Mouse (Mus musculus): ENCODE measurements around the gene Ssu72. TPM values are rescaled to one million over a fixed set of nuclear protein-coding genes. Genes with fewer than 3 reads are reported as not detected.
"Not testable (repeated sequence)": the region's sequence is repeated elsewhere in the genome, so short reads cannot be mapped to it uniquely, and the experiment has no call there.

Gene Ssu72
- polyA plus RNA-seq, 1 experiment from 2014 or later = 155 TPM

DNA sequence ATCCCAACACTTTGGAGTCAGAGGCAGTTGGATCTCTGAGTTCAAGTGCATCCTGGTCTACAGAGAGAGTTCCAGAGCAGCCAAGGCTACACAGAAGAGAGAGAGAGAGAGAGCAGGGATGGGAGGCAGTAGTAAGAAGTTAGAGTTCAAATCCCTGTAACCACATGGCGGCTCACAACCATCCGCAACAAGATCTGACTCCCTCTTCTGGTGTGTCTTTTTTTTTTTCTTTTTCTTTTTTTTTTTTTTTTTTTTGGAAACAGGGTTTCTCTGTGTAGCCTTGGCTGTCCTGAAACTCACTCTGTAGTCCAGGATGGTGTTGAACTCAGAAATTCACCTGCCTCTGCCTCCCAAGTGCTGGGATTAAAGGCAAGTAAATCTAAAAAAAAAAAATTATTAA is 32.5 kb upstream of the Ssu72 start:
- H3K4me1 ChIP-seq (ENCODE audit: control insufficient read depth, insufficient read depth, low read length) = peaks cover 6% of the 10 kb centered on the region; the same call in 1 of the 2 replicates
- H3K4me2 ChIP-seq = no peak overlapping the region
- no peaks in the 10 kb centered on the region for H3K36me3 ChIP-seq (ENCODE audit: control insufficient read depth, insufficient read depth, low read length)
- no peaks in the 10 kb centered on the region for H3K27me3 ChIP-seq (ENCODE audit: control insufficient read depth, insufficient read depth, low read length)
- no peak overlapping the region for H3K27ac ChIP-seq (ENCODE audit: low read depth, low read length)
- WGBS = 73% methylated on average over 2 of the region's 2 CpGs
- DNase-seq (ENCODE audit: low spot score, missing footprints) (no peak), ATAC-seq (ENCODE audit: low FRiP score) (no peak)
- no peak overlapping the region for H3K9ac ChIP-seq (ENCODE audit: low read length)
- no peak overlapping the region for H3K4me3 ChIP-seq (ENCODE audit: low read depth, low read length)
- no peaks in the 10 kb centered on the region for H3K9me3 ChIP-seq (ENCODE audit: control insufficient read depth, low read length)

DNA sequence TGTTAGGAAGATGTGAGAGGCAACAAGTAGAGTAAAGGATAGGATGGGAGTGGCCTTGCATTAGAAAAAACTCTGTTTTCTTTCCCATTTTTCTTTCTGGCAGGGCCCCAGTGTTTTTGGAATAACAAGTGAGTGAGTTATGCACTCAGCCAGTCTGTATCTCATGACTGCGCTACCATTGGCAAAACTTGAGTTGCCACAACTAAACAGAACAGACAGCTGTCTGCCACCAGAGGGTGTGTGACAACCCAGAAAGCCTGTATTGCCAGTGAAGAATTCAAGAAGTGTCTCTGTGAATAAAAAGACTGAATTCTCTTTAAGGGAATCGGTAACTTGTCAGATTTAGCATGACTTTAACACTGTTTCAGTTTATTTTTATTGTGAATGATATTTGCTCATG is 28.6 kb upstream of the Ssu72 start:
- no peak overlapping the region for H3K9ac ChIP-seq (ENCODE audit: low read length)
- no peaks in the 10 kb centered on the region for H3K36me3 ChIP-seq (ENCODE audit: control insufficient read depth, insufficient read depth, low read length)
- H3K4me3 ChIP-seq (ENCODE audit: low read depth, low read length) = no peak overlapping the region
- no peaks in the 10 kb centered on the region for H3K4me1 ChIP-seq (ENCODE audit: control insufficient read depth, insufficient read depth, low read length)
- no peaks in the 10 kb centered on the region for H3K27me3 ChIP-seq (ENCODE audit: control insufficient read depth, insufficient read depth, low read length)
- no peak overlapping the region for H3K4me2 ChIP-seq
- H3K27ac ChIP-seq (ENCODE audit: low read depth, low read length) = no peak overlapping the region
- DNase-seq (ENCODE audit: low spot score, missing footprints) = no peak
- no peaks in the 10 kb centered on the region for H3K9me3 ChIP-seq (ENCODE audit: control insufficient read depth, low read length)
- ATAC-seq (ENCODE audit: low FRiP score) = no peak
- 87% methylated on average over 2 of the region's 2 CpGs for WGBS

DNA sequence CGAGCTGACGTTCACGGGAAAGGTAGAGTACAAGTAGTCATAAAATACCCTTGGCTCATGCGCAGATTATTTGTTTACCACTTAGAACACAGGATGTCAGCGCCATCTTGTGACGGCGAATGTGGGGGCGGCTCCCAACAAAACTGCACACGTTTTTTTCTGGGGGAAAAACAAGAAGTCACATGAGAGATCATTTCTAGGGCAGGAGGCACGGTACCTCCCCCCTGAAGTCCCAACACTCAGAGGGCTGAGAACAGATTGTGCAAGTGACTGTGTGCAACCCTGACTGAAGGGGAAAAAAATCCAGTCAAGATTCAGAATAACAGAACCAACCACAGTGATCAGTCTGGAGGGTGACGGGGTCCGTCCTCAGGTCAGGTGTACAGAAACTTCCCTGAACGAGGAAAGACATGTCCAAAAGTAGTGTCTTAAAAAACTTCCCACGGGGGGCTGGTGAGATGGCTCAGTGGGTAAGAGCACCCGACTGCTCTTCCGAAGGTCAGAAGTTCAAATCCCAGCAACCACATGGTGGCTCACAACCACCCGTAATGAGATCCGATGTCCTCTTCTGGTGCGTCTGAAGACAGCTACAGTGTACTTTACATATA is 20.8 kb upstream of the Ssu72 start:
- H3K4me1 ChIP-seq (ENCODE audit: control insufficient read depth, insufficient read depth, low read length); H3K36me3 ChIP-seq (ENCODE audit: control insufficient read depth, insufficient read depth, low read length); H3K4me3 ChIP-seq (ENCODE audit: low read depth, low read length); H3K9ac ChIP-seq (ENCODE audit: low read length); DNase-seq (ENCODE audit: low spot score, missing footprints); H3K27me3 ChIP-seq (ENCODE audit: control insufficient read depth, insufficient read depth, low read length); H3K9me3 ChIP-seq (ENCODE audit: control insufficient read depth, low read length); H3K27ac ChIP-seq (ENCODE audit: low read depth, low read length); ATAC-seq (ENCODE audit: low FRiP score); H3K4me2 ChIP-seq: not testable (repeated sequence)
- 92% methylated on average over 16 of the region's 19 CpGs for WGBS

DNA sequence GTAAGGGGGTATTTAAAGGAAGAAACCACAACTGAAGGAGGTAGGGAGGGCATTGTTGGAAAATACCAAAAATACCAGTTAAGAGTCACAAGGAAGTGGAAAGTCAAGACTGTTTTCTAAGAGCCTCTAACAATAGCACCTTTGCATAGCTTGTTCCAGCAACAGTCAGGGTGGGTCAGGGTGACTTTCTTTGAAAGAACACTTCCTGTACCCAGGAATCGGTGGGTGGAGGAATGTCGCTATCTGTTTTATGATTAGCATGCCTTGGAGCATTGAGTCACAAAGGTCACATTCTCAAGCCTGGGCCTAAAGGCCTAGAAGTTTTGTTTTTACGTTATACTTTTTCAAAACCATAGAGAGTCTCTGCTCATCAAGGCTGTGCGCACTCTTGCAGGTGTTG is 16.8 kb upstream of the Ssu72 start:
- not testable (repeated sequence) for H3K9ac ChIP-seq (ENCODE audit: low read length); H3K4me3 ChIP-seq (ENCODE audit: low read depth, low read length); H3K4me2 ChIP-seq; ATAC-seq (ENCODE audit: low FRiP score); H3K36me3 ChIP-seq (ENCODE audit: control insufficient read depth, insufficient read depth, low read length); H3K27me3 ChIP-seq (ENCODE audit: control insufficient read depth, insufficient read depth, low read length); H3K4me1 ChIP-seq (ENCODE audit: control insufficient read depth, insufficient read depth, low read length); DNase-seq (ENCODE audit: low spot score, missing footprints); H3K27ac ChIP-seq (ENCODE audit: low read depth, low read length); H3K9me3 ChIP-seq (ENCODE audit: control insufficient read depth, low read length)
- WGBS = 97% methylated on average over 4 of the region's 4 CpGs

DNA sequence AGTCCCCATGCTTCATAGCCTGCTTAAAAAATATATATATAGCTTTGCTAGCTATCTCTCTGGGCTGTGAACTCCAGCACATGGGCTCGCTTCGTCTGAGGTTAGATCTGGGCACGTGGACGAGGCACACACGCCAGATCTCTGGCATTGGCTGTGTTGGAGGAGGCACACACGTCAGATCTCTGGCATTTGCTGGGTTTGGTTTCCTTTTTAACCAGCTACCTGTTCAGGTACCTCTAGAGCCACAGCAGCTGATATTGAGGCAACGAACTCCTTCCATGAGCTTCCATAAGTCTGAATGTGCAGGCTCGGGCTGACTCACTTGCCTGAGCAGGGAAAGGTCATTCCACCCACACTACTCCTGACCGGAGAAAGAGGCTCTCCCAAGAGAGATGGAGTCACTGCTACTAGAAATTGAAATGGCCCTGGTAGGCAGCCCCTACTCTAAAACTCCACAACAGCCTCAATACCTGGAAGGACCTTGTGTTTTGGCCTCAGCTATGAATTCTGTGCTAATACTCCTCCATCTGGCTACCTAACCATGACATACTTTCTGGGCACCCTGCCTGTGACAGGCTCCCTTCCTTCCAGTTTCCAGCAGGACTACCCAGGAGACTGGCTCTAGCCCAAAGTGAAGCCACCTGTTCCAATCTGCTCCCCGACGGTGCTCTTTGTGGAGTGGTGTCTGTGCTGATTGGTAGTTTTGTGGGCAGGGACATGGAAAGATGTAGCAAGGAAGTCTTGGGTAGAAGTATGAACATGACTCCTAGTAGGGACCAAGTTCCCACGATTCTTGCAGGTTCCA is 13.8 kb upstream of the Ssu72 start:
- ATAC-seq (ENCODE audit: low FRiP score) (no peak), DNase-seq (ENCODE audit: low spot score, missing footprints) (no peak)
- 84% methylated on average over 12 of the region's 12 CpGs for WGBS

DNA sequence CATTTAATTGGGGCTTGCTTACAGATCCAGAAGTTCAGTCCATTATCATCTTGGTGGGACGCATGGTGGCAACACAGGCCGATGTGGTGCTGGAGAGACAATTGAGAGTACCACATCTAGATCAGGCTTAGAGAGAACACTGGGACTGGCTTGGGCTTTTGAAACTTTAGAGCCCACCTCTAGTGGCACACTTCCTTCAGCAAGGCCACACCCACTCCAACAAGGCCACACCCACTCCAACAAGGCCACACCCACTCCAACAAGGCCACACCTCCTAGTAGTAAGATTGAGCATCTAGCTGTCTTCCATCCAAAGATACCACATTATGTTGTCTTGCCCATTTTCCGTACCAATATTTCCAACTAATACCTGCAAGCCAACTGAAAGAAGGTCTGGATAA is 12.2 kb upstream of the Ssu72 start:
- Histone ChIP-seq H3K4me1 (ENCODE audit: control insufficient read depth, insufficient read depth, low read length) (0 out of 2 replicates have a peak, but pooled peaks cover 4% of the 10 kb centered on the region), H3K9me3 (ENCODE audit: control insufficient read depth, low read length) (no peaks in the 10 kb centered on the region), H3K4me2 (no peak overlapping the region), H3K27me3 (ENCODE audit: control insufficient read depth, insufficient read depth, low read length) (peaks cover 15% of the 10 kb centered on the region), H3K36me3 (ENCODE audit: control insufficient read depth, insufficient read depth, low read length) (no peaks in the 10 kb centered on the region), H3K27ac (ENCODE audit: low read depth, low read length) (no peak overlapping the region), H3K4me3 (ENCODE audit: low read depth, low read length) (no peak overlapping the region), H3K9ac (ENCODE audit: low read length) (no peak overlapping the region)
- no peak for ATAC-seq (ENCODE audit: low FRiP score)
- 95% methylated on average over 3 of the region's 3 CpGs for WGBS
- no peak for DNase-seq (ENCODE audit: low spot score, missing footprints)

More for the DNA sequence above, 13.8 kb upstream of the Ssu72 start:
- no peaks in the 10 kb centered on the region for H3K9me3 ChIP-seq (ENCODE audit: control insufficient read depth, low read length)
- H3K4me3 ChIP-seq (ENCODE audit: low read depth, low read length) = no peak overlapping the region
- no peak overlapping the region for H3K9ac ChIP-seq (ENCODE audit: low read length)
- H3K4me1 ChIP-seq (ENCODE audit: control insufficient read depth, insufficient read depth, low read length) = 0 out of 2 replicates have a peak, but pooled peaks cover 4% of the 10 kb centered on the region
- no peaks in the 10 kb centered on the region for H3K36me3 ChIP-seq (ENCODE audit: control insufficient read depth, insufficient read depth, low read length)
- peaks cover 14% of the 10 kb centered on the region for H3K27me3 ChIP-seq (ENCODE audit: control insufficient read depth, insufficient read depth, low read length)
- no peak overlapping the region for H3K4me2 ChIP-seq
- H3K27ac ChIP-seq (ENCODE audit: low read depth, low read length) = no peak overlapping the region

DNA sequence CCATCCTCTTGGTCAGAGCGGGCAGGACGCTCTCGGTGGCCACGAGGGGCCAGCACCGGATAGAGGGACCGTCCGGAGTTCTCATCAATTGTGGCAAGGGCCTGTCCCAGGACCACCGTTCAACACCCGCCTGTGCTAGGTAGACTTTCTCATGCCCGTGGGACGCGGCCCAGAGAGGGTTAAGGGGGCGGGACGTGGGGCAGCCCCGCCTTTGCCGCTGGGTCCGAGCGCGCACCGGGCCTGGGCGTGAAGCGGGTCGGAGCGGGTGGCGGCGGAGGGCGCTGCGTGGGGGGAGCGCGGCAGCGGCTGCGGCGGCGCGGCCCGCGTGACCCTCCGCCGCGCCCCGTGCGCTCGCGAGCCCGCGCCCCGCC is 10.5 kb upstream of the Ssu72 start, which contains the start of gene Fndc10:
Fndc10 (plus strand) TSS at position 232 of the 371 bp plus-strand sequence.
- H3K36me3 ChIP-seq (ENCODE audit: control insufficient read depth, insufficient read depth, low read length) = no peaks in the 10 kb centered on the region
- no peak within 1 kb of the TSS for H3K27ac ChIP-seq (ENCODE audit: low read depth, low read length)
- peak within 1 kb of the TSS; percentile 74 for H3K9ac ChIP-seq (ENCODE audit: low read length)
- H3K4me2 ChIP-seq = peak within 1 kb of the TSS; percentile 90
- H3K4me3 ChIP-seq (ENCODE audit: low read depth, low read length) = peak within 1 kb of the TSS; percentile 70
- ATAC-seq (ENCODE audit: low FRiP score) = peak; percentile 78
- H3K9me3 ChIP-seq (ENCODE audit: control insufficient read depth, low read length) = no peaks in the 10 kb centered on the region
- peaks cover 15% of the 10 kb centered on the region for H3K27me3 ChIP-seq (ENCODE audit: control insufficient read depth, insufficient read depth, low read length)
- H3K4me1 ChIP-seq (ENCODE audit: control insufficient read depth, insufficient read depth, low read length) = 0 out of 2 replicates have a peak, but pooled peaks cover 4% of the 10 kb centered on the region
- peak; percentile 94 for DNase-seq (ENCODE audit: low spot score, missing footprints)
- 2% methylated on average over 27 of the region's 47 CpGs for WGBS

DNA sequence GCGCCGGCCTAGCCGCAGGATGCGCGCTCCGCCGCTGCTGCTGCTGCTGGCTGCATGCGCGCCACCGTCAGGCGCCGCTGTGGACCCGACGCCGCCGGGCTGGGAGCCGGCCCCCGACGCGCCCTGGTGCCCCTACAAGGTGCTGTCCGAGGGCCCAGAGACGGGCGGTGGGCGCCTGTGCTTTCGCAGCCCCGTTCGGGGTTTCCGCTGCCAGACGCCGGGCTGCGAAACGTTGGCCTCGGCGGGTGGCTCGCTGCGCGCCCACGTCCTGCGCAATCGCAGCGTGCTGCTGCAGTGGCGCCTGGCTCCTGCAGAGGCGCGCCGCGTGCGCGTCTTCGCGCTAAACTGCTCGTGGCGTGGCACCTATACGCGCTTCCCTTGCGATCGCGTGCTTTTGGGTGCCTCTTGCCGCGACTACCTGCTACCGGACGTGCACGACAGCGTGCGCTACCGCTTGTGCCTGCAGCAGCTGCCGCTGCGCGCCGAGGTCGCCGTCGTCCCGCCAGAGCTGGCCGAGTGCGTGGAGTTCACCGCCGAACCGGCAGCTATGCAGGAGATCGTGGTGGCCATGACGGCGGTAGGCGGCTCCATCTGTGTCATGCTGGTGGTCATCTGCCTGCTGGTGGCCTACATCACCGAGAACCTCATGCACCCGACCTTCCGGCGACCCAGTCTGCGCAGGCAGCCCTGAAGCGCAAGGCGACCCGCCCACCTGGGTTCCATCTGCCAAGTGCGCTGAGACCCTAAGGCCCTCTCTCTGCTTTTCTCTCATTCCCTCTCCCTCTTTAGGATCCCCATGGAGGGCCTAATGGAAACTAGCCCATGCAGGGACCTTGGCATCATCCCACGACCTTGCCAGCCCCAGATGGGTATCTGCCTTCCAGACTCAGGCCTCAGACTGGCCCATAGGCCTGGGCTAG is 9.9 kb upstream of the Ssu72 start:
- WGBS = 1% methylated on average over 89 of the region's 92 CpGs
- H3K9me3 ChIP-seq (ENCODE audit: control insufficient read depth, low read length) = no peaks in the 10 kb centered on the region
- peak; percentile 93 for DNase-seq (ENCODE audit: low spot score, missing footprints)
- ATAC-seq (ENCODE audit: low FRiP score) = peak; percentile 72
- peak overlapping the region; percentile 70 for H3K4me3 ChIP-seq (ENCODE audit: low read depth, low read length)
- no peaks in the 10 kb centered on the region for H3K36me3 ChIP-seq (ENCODE audit: control insufficient read depth, insufficient read depth, low read length)
- peaks cover 15% of the 10 kb centered on the region for H3K27me3 ChIP-seq (ENCODE audit: control insufficient read depth, insufficient read depth, low read length)
- H3K9ac ChIP-seq (ENCODE audit: low read length) = peak overlapping the region; percentile 74
- no peak overlapping the region for H3K27ac ChIP-seq (ENCODE audit: low read depth, low read length)
- H3K4me1 ChIP-seq (ENCODE audit: control insufficient read depth, insufficient read depth, low read length) = 0 out of 2 replicates have a peak, but pooled peaks cover 4% of the 10 kb centered on the region
- H3K4me2 ChIP-seq = peak overlapping the region; percentile 90

Data from midbrain, embryonic 11.5 days (tissue).